Mouse (Mus musculus) heart, embryonic 16.5 days (tissue): ENCODE measurements around the gene Ambra1. TPM values are rescaled to one million over a fixed set of nuclear protein-coding genes. Genes with fewer than 3 reads are reported as not detected.

Experiments
- ATAC-seq: fragments of 200-750 bp; cut with Nextera tagmentation; replicated peaks from 2 replicates; pipeline ENCODE4 v1.8.0; 2017; ENCODE audit warnings: moderate number of reproducible peaks; ENCODE audit not compliant: insufficient read depth, low FRiP score; ENCODE audit errors: extremely low read depth
- H3K27ac ChIP-seq: fragments of 300-500 bp; sonication (generic); 2 replicates; pipeline ENCODE4 v1.5.1; 2014; ENCODE audit warnings: mild to moderate bottlenecking, low read length, control low read depth, moderate library complexity
- H3K27me3 ChIP-seq: fragments of 300-500 bp; sonication (generic); 2 replicates; pipeline ENCODE4 v1.6.1; 2014; ENCODE audit warnings: low read length, mixed read lengths; ENCODE audit not compliant: control insufficient read depth, insufficient read depth
- H3K36me3 ChIP-seq: fragments of 300-500 bp; sonication (generic); 2 replicates; pipeline ENCODE4 v1.6.1; 2014; ENCODE audit not compliant: control insufficient read depth, insufficient read depth
- H3K4me1 ChIP-seq: fragments of 300-500 bp; sonication (generic); 2 replicates; pipeline ENCODE4 v1.6.1; 2014; ENCODE audit warnings: low read length, mixed read lengths; ENCODE audit not compliant: control insufficient read depth, insufficient read depth
- H3K4me2 ChIP-seq: fragments of 300-500 bp; sonication (generic); 2 replicates; pipeline ENCODE4 v1.6.1; 2014; ENCODE audit warnings: low read depth, mild to moderate bottlenecking, control low read depth, low read length
- H3K4me3 ChIP-seq: fragments of 300-500 bp; sonication (generic); 2 replicates; pipeline ENCODE4 v1.5.1; 2014; ENCODE audit warnings: mild to moderate bottlenecking, control low read depth, low read length
- H3K9ac ChIP-seq: fragments of 300-500 bp; sonication (generic); 2 replicates; pipeline ENCODE4 v1.6.1; 2014; ENCODE audit warnings: low read length, control low read depth
- H3K9me3 ChIP-seq: fragments of 300-500 bp; sonication (generic); replicated peaks from 2 replicates; pipeline ENCODE4 v1.6.1; 2016; ENCODE audit warnings: low read length; ENCODE audit not compliant: control insufficient read depth
- WGBS: fragments of 180-500 bp; shearing (Covaris S2); extraction: QIAGEN DNeasy Blood & Tissue Kit; methylation state at CpG from one replicate; pipeline ENCODE4 v1.1.7; 2014; 5-methylcytosine and 5-hydroxymethylcytosine counted together
- polyA plus RNA-seq: library from polyadenylated mRNA; unstranded; fragments of >200 nt; fragmentation: Nextera tagmentation; extraction: Ambion mirVana; gene quantifications from 2 replicates; pipeline ENCODE4 v1.2.1, GENCODE M21; 2015

The Ambra1 gene
- polyA plus RNA-seq, 1 experiment from 2014 or later: 11.3 TPM

DNA sequence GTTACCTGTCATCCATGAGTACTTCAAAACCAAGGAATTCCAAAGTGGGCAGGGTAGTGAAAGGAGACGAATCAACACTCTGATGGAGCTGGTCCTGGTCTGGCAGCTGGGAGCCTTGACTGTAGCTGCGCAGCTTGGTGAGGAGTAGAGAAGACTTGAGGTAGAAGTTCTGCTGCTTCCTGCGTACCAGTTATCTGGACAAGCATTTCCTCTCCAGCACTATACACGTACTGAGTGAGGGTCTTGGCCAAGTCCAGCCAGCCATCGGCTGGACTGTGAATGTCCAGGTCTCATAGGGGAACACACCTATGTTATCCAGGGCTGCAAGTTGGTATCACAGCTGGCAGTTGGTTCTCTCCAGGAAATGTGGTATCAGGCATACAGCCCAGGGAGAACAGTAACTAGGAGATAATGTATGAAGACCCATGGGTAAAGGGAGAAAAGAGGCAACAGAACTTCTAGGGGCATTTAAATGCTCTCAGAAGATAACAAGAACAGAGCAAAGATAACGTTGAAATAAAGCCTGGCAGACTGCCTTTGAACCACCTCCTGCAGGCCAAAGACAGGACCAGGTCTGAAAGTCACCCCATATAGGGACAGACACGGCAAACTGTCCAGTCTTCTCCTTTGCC lies 186.5 kb downstream of the Ambra1 start:
- H3K27me3 ChIP-seq: peaks cover 10% of the 10 kb centered on the region
- H3K4me2 ChIP-seq: no peak overlapping the region
- ATAC-seq: no peak
- H3K9ac ChIP-seq: no peak overlapping the region
- no peak overlapping the region for H3K4me3 ChIP-seq
- no peaks in the 10 kb centered on the region for H3K9me3 ChIP-seq
- no peak overlapping the region for H3K27ac ChIP-seq
- 74% methylated on average over 7 of the region's 7 CpGs for WGBS
- peaks cover 2% of the 10 kb centered on the region for H3K4me1 ChIP-seq
- peaks cover 29% of the 10 kb centered on the region for H3K36me3 ChIP-seq

DNA sequence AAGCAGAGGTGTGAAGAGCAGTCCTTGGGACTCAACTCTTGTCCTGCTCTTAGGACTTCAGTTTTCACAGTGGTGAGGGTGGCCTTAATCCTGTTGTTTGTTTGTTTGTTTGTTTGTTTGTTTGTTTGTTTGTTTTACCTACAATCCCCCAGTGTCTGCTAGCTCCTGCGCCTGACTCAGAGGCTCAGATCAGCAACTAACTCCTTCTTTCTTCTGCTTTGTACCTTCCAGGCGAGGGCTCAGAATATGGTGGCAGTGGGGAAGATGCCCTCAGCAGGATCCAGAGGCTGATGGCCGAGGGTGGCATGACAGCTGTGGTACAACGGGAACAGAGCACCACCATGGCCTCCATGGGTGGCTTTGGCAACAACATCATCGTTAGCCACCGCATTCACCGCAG lies 187.2 kb downstream of the Ambra1 start:
- H3K4me2 ChIP-seq: no peak overlapping the region
- 89% methylated on average over 7 of the region's 7 CpGs for WGBS
- H3K9ac ChIP-seq: no peak overlapping the region
- no peaks in the 10 kb centered on the region for H3K9me3 ChIP-seq
- no peak for ATAC-seq
- no peak overlapping the region for H3K27ac ChIP-seq
- peaks cover 25% of the 10 kb centered on the region for H3K36me3 ChIP-seq
- peaks cover 17% of the 10 kb centered on the region for H3K27me3 ChIP-seq
- no peak overlapping the region for H3K4me3 ChIP-seq
- H3K4me1 ChIP-seq: peaks cover 8% of the 10 kb centered on the region

DNA sequence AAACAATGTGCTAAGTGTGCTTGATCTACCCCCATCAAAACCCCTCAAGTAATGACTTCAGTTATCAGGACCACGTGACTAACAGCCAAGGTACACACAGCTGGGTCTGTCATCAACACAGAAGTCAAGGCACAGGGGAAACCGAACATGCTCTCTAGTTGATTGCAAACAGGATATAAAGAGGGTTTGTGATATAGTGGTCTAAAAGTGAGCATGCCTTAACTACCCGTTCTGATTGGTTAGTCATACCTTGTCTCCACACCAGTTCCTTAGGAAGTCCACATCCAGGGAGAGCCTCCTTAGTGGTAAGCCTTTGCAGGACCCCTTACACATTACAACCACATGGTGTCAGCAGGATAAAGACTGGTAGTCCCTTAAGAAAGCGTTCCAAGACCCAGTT lies 190.2 kb downstream of the Ambra1 start:
- Histone ChIP-seq H3K9ac (no peak overlapping the region), H3K36me3 (peaks cover 16% of the 10 kb centered on the region), H3K9me3 (no peaks in the 10 kb centered on the region), H3K4me1 (peaks cover 18% of the 10 kb centered on the region), H3K27ac (no peak overlapping the region), H3K4me3 (no peak overlapping the region), H3K27me3 (peaks cover 39% of the 10 kb centered on the region), H3K4me2 (no peak overlapping the region)
- 70% methylated on average over 4 of the region's 4 CpGs for WGBS
- no peak for ATAC-seq

DNA sequence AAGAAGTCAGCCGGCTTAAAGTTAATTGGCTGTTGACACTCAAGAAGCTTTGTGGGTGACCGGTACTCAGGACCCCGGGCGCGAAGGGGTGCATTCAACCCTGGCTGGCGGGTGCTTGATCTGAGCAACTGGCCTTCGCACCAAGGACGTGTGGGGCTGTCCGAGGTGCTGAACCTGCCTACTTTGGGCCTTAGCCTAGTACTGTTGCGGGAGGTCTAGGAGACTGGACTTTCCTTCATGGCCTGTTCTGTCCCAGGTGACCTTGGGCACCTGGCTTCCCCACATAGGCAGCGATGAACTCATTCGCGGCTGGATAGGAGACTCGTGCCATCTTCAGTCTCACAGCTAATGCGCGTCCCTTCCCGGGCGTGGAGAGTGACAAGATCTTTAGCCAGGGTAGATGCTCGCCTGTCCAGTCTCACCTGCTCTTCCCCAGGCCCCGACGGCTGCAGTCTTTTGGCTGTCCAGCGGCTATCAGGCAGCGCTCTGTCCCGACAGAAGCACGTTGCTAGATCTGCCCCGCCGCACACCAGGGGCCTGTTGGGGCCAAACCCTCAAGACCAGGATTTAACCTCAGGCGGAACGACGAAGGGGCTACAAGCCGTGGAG lies 191.4 kb downstream of the Ambra1 start:
- Histone ChIP-seq H3K9ac (no peak overlapping the region), H3K27me3 (peaks cover 43% of the 10 kb centered on the region)

DNA sequence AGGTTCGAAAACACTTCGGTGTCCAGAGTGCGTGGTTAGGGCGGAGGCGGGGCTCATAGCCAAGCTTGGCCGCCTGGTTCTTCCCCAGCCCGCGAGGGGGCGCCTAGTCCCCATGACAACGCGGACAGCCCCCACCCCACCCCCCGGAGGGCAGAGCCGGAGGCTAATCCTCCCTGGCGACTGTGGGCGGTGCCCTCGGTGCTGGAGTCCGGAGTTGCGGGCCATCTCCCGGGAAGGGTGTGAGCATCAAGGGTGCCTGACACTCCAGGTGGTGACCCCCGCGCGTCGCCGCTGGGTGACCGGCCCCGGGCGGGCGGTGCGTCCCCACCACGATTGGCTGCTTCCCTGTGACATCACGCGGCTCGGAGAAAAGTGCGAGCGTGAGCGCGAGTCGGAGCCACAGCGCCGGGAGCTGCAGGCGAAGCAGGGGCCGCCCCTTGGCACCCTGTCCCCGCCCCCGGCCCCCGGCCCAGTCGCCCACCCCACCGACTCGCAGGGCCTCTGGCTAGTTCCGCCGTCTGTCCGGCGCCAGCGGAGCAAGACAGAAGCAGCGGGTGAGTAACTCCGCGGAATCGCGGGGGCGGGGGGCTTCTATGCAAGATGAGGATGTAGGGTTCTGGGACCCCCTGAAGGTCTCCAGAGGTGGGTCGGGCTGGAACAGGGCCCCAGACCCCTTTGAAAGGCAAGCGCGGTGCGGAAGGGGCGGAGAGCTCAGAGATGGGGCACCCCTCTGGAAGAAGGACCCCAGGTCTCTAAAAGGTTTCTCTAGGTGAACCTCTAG lies 192.0 kb downstream of the Ambra1 start:
- H3K27me3 ChIP-seq: peaks cover 43% of the 10 kb centered on the region
- peak overlapping the region; percentile 97 for H3K4me2 ChIP-seq
- peak overlapping the region; percentile 67 for H3K4me3 ChIP-seq
- H3K4me1 ChIP-seq: peaks cover 18% of the 10 kb centered on the region
- no peak overlapping the region for H3K9ac ChIP-seq
- H3K27ac ChIP-seq: no peak overlapping the region
- H3K9me3 ChIP-seq: no peaks in the 10 kb centered on the region
- H3K36me3 ChIP-seq: peaks cover 16% of the 10 kb centered on the region
- ATAC-seq: peak; percentile 24
- WGBS: under 1% methylated on average over 64 of the region's 64 CpGs

More for the DNA sequence above, 191.4 kb downstream of the Ambra1 start:
- Histone ChIP-seq H3K4me2 (peak overlapping the region; percentile 97), H3K27ac (no peak overlapping the region), H3K9me3 (no peaks in the 10 kb centered on the region), H3K4me3 (peak overlapping the region; percentile 67), H3K36me3 (peaks cover 16% of the 10 kb centered on the region), H3K4me1 (peaks cover 18% of the 10 kb centered on the region)
- ATAC-seq: peak; percentile 54; the same call in 1 of the 2 replicates
- 2% methylated on average over 31 of the region's 31 CpGs for WGBS

DNA sequence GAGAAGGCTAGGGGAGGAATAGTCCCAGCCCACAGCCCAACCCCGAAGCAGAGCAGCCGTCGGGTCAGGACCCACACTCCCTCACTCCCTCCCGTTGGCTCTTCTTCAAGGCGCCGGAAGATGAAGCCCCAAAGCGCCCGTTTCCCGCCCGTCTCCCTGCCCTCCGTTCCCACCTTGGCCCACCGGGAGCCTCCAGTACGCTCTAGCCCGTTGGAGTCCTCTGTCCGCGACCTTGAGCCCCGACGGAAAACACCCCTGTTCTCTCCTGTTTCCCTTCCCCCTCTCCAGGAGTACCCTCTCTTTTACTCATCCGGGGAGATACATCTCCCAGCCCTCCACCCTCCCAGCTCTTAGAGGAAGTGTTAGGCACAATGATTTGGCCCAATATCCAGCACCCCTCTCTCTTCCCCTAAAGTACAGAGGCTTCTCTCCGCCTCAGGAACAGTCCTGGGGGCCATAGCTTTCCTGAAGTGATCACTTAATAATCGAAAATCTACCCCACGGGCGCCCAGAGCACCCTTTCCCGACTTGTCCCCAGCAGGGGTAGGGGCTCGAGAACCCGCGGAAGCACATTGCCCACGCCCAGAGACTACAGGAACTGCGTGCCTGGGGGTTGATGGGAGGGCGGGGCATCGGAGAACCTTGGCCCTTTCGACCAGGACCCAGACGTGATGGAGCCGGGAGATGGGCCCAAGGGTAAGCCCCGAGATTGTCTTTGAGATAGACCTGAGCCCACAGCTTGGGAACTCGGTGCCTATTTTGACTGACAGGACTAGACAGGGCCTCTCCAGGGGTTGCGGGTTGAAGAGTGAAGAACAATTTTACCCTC lies 192.9 kb downstream of the Ambra1 start:
- Histone ChIP-seq H3K36me3 (peaks cover 9% of the 10 kb centered on the region), H3K27me3 (peaks cover 43% of the 10 kb centered on the region), H3K27ac (no peak overlapping the region), H3K4me3 (peak overlapping the region; percentile 67), H3K4me1 (peaks cover 18% of the 10 kb centered on the region), H3K4me2 (peak overlapping the region; percentile 97), H3K9ac (no peak overlapping the region), H3K9me3 (no peaks in the 10 kb centered on the region)
- WGBS: 3% methylated on average over 37 of the region's 37 CpGs
- ATAC-seq: no peak

DNA sequence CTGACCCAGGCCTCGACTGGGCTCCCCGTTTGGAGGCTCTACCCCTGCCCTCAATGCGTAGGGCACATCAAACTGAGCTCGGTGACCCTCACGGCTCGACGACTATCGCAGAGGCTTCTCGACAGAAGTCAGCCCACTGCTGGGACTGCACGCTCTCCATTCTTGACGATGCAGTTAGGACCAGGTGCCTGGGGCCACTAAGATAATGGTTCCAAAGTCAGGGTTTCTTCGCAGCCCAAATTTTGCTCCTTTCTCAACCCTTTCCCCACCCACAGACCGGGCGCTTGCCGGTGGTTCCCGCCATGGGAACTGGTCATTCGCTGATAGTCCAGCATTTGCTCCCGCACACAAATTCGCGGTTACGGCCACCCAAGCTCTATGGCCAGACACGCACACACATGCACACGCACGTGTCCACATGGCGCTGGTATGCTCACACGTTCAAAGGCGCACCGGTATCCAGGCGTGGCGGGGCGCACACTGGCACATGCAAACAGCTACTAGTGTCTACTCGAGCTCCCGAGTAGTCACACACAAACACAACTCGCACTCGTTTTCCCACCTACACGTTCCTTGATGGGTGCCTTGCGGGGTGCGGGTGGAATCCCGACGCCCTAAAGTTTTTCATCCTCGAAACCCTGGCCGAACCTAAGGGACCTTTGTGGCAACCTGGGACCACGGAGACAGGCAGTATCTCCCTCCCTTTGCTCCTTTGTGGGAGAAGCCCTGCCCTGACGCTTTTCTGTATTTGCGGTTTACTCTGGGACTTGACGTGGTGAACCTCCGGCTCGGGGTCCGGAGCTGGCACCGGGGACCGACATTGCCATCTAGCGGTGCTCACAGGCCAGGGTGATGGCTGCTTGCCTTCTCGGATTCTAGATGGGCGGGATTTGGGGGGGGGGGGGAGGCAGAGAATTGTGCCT lies 193.7 kb downstream of the Ambra1 start:
- Histone ChIP-seq H3K36me3 (peaks cover 5% of the 10 kb centered on the region), H3K4me2 (peak overlapping the region; percentile 57), H3K4me1 (peaks cover 18% of the 10 kb centered on the region), H3K9me3 (no peaks in the 10 kb centered on the region), H3K9ac (no peak overlapping the region), H3K27me3 (peaks cover 43% of the 10 kb centered on the region), H3K27ac (no peak overlapping the region), H3K4me3 (peak overlapping the region; percentile 67)
- WGBS: 5% methylated on average over 54 of the region's 54 CpGs
- 0 out of 2 replicates have a peak, but pooled peaks have one; percentile 25 for ATAC-seq

DNA sequence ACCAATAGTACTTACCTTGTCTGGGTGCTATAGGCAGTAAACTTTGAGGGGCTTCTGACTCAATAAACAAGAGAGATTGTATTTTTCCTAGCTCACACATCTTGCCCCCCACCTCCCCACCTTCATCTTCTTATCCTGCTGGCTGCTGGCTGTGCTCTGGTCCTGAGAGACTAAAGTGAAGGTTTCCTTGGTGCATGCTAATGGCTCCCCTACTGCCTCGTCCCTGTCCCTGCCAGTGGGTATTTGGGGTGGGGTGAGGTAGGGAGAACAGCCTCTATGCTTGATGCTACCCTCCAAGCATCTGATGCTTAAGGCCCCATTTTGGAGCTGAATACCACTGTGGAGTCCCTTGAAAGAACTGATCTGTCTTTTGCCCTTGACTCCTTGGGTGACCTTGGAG lies 194.8 kb downstream of the Ambra1 start:
- Histone ChIP-seq H3K9ac (no peak overlapping the region), H3K27me3 (peaks cover 43% of the 10 kb centered on the region), H3K36me3 (peaks cover 1% of the 10 kb centered on the region), H3K4me1 (peaks cover 19% of the 10 kb centered on the region), H3K9me3 (no peaks in the 10 kb centered on the region), H3K4me3 (no peak overlapping the region), H3K27ac (no peak overlapping the region), H3K4me2 (no peak overlapping the region)
- 84% methylated on average over 1 of the region's 1 CpGs for WGBS
- ATAC-seq: no peak
